Mouse (Mus musculus) cerebellum, adult 9-10 months (tissue): ENCODE results near the gene Anapc4.

Source experiments
- DNase-seq: peaks from one replicate; pipeline ENCODE4 v3.0.0; 2022

Anapc4 gene

DNA sequence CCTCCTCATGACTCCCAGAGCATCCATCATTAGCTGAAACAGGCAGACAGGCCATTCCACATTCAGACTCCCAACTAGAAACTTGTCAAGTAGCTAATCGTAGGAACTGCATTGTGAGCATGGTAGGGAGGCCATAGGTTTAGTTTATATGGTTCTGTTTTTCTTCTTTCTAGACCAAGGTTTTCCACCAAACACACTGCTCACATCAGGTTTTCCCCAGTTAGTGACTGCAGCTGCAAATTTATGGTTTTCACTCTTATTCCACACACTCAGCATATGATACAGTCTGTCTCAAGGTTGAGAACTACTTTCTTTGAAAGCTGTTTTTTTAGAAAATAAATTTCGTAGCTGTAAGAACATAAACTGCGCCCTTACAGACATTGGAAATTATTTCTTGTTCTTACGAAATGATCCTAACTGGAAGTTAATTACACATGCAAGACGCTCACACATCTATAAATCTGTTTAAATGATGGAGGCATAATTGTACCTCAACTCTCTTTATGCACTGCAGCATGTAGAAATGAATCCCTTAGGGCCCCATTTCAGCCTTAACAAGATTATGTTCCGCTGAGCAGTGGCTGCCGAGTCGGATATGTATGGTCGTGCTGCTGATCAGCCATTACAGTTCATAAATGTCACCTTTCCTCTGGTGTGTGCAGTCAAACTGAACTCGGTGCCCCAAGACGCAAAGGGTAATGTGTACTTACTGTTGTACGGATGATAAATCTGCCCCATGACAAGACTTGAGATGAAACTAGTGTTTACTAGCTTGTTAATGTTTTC, 35.3 kb downstream of the Anapc4 start:
- no peak for DNase-seq

DNA sequence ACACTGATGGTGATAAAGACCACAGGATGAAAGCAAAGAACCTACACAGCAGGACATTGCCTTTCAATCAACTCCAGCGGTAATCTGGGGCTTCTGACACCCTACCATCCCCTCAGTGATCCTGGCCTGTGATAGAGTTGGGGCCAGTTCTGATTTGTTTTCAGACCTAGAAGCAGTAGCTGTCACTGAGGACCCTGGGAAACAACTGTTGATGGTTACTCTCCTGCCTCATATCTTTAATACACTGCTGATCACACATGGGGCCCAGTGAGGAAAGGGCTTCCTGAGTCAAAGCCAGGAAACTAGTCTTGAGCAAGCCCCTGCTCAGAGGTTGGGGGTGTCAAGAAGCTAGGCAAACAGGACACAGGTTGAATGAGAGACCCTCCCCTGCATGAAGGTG, 37.6 kb downstream of the Anapc4 start:
- DNase-seq: no peak

DNA sequence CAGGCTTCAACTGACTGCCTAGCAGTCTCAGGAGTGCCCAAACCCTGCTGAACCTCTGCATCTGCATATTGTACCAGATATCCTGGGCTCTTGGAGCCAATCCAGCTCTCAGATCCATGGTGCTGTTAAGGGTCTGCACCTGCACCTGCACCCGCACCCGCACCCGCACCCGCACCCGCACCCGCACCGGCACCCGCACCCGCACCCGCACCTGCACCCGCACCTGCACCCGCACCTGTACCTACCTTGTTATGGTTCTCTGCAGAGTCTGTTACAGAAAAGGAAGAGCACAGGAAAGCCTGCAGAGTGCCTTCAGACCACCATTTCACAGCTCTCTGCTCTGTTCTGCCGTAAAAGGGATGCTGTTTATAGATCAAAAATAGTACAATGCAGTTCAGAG, 38.2 kb downstream of the Anapc4 start:
- no peak for DNase-seq

DNA sequence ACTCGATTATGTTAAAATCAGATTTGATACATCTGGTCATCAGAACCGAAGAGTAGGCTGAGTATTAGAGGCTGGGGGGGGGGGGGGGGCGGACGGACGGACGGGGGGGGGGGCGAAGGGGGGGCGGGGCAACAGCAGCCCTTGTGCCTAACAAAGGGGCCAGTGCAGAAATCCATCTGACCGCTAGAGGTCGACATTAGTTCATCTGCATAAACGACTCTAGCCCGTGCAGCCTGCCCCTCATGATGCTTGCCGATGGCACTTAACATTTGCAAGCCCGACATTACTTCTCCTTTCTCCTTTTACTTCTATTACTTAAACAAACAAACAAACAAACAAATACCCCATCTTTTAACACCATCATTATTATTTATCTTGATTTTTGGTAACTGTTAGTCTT, 45.0 kb downstream of the Anapc4 start:
- DNase-seq: peak; percentile 81

DNA sequence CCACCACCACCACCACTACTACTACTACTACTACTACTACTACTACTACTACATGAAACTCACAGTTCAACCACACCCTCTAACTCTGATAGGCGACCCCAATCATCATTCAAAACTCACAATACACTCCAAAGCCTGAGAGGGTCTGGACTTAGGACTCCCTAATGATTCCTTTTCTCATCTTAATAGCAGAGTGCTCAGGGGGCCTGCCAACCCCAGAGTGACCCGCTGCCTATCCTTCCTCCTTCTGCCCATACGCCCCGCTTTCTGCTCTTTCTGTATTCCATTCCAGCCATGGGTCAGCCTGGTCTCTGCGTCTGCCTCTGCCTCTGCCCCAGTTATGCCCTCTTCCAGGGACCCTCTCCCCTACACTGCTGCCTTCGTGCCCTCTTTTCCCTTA, 46.1 kb downstream of the Anapc4 start:
- no peak for DNase-seq

DNA sequence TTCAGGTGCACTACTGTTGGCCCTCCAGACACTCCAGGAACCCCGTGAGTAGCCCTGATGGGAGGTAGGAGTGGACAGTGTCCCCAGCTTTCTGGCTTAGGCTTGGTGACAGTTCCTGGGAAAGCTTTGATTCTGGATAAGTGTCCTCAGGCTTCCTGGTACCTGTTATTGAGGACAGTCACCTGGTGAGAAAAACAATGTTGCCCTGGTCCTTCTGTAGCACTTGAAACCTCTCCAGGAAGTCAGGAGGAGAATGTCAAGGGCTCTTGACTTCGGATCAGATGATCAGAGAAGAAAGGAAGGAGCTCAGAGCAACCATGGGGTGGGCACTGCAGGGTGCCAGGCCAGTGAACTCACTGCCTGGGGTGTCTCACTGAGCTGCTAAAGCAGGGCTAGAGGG, 48.6 kb downstream of the Anapc4 start:
- DNase-seq: no peak

DNA sequence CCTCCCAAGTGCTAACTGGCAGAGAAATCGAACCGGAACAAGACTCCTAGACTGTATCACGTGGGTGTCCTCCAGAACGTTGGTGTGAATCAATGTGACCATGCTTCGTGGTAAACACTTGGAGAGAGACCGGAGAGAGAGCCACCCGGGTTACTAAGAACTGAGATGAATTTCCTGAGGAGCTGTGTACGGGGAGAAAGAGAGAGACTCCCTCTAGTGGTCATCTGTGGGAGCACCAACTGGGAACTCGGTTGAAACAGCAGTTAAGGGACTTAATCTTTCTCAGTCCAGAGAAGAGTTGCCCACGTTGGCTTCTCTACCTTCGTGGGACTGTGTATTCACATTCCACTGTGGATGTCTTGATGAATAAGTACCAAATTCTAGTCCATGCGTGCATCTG, 53.3 kb downstream of the Anapc4 start:
- peak; percentile 57 for DNase-seq

DNA sequence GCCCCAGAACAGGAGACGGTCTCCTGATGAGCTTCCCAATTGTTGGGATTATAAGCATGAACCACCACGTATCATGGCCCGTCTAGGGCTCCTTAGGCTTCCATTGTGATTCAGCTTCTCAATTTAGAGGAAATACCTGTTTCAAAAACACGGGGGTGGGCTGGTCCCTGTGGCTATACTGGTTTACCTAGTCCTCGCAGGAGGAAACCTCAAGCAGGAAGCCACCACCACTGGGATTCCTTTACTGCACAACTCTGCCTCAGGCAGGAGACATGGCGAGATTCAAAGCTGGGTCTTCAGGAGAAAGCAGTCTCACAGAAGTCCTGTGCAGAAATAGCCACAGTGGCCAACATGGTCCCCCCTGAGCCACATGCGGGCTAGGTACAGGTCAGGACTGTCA, 56.1 kb downstream of the Anapc4 start:
- DNase-seq: no peak

DNA sequence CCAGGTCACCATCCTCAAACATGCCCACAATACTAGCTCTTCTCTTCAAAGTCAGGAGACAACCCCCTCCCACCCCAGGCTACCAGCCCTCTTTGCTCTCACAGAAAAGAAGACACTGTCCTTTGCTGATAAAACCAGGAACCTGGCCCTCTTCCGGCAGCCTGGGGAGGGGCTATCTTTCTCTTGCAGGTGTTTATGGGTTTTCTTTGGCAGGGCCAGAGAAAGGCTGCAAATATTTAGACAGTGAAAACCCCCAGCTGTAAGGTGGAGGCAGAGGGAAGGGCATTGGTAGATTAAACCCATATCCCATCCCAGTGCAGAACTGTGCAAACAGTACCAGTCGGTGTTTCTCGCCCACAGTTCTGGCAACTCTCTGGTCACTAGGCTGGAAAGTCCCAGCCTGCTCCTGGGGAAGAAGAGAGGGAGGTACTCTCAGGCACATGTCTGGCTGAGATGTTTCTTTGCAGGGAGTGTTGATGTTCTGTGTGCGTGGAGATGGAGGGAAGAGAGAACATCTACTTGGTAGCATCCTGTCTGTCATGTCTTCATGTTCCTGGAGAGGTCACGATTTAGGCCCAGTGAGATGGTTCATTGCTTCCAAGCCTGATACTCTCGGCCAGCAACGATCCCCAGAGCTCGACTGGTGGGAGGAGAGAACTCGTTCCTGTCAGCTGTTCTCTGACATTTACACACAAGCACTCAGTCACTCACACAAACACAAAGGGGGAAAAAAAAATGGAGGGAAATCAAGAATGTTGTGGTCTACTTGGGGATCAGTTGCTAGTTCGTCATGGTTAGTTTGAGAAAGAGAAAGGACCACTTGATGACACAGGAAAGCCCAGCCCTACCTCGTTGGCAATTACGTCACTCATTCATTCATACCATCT, 58.4 kb downstream of the Anapc4 start:
- no peak for DNase-seq

DNA sequence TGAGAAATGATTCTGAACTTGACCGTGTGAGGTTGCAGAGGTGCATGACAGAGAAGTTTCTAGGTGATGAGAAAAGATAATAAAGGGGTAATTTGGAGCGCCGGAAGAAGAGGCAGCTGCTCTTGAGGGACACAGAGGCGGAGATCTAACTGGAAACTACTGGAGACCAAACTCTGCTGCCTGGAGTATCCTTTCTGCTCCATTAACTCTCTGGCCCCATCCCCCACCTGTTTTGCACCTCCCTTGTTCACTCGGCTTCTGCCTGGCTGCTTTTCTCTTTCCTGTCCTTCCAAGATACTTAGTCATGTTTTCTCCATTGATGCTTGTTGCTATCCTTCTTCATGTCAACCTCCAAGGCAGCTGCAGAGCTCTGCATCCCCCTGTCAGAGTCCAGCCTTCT, 60.1 kb downstream of the Anapc4 start:
- no peak for DNase-seq

DNA sequence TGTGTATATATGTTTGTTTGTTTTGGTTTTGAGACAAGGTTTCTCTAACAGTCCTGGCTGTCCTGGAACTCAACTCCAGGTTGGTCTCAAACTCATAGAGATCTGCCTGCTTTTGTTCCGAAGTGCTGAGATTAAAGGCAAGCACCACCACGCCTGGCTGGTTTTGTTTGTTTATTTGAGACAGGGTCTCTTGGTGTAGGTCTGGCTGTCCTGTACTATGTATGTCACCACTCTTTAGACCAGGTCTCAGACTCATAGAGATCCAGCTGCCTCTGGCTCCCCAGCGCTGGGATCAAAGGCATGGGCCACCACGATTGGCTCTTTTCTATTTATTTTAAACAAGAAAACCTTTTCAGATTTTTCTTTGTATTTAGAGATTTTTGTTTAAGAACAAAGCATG, 70.4 kb downstream of the Anapc4 start:
- no peak for DNase-seq

DNA sequence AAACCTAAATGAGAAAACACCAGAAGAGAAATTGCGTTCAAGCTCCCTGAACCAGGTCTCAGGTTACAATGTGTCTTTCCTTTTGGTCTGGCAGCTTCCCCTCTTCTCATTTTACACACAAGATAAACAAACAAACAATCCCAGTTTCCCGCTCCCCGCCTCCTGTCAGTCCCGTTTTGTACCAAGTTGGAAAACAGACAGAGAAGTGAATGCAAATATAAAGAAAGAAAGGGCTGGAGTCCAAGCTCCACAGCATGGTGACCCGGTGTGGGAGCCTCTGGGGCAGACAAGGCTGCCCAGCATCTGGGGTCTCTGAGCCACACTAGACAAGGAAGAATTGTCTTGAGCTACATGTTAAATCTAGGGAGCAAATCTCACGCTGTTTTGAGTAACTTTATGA, 70.9 kb downstream of the Anapc4 start:
- no peak for DNase-seq

DNA sequence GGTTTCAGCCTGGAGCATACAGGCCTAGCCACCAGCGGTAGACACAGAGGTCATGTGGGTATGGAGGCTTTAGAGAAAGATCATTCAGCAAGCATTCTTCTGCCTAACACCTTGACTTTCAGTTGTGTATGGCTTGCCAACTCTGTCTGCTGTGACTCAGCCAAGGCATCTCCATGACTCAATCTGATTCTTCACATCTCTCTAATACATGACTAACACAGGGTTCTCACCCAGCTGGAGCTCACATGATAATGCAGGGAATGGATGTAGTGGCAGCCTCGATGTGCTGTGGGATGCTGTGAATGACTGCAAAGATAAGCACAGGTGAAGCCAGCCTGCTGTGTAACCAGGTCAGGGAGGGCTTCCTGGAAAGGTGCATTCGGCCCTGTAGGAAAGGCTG, 74.4 kb downstream of the Anapc4 start:
- no peak for DNase-seq

DNA sequence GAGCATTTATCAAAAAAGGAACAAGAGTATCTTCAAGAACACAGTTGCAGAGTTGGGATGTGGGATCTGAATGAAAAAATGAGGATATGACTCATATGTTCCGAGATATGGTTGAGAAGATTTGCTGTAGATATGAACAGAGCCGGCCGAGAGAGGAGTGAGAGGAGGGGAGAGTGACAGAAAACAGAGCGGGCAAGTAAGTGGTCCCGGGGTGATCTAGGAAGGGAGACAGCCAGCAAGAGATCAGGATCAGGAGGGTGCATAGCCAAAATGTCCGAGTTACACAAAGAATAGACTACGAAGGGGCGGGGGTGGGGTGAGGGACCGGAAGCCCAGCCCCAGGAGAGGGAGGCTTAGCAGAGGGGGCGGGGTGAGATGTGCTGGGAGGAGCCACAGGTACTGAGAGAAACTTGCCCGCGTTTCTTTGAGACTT, 76.4 kb downstream of the Anapc4 start:
- no peak for DNase-seq

DNA sequence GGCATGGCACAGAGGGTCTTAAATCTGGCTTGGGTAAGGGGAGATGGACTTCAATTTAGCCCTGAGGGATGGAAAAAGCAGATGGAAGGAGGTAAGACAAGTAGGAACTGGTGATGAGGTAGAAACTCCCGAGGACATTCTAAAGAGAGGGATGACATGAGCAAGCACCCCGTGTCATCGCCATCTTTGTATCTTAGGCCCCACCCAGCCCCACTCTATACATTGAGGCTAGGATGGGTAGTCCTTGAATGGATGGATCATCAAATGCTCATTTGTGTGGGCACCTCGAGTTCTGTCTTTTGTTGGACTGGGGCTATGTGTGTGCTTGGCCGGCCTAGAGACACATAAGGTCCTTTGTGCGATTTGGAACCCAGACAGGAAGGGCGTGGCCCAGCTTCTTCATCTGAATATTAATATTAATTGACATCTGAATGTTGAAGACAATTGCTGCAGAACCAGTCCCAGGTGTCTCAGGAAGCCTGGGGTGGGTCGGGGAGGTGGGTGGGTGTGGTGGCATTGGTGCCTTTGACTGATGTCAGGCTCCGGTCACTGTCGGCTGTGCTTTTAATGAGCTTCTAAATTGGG, 77.6 kb downstream of the Anapc4 start:
- DNase-seq: no peak

DNA sequence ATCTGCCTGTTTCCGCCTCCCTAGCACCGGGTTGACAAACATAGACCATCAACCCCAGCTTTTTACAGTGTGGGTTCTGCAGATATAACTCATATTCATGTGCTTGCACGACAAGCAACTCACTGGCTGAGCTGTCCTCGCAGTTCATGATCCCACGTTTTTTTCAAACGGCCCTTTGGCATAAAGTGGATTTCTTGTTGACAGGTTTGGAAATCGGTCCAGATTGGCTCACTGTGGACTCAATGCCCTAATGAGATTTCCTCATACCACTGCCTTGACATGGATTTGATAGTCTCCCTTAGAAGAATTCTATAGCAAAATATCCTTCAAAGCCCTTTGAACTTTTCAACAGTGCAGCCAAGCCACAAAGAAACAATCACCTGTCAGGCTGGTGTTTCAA, 79.9 kb downstream of the Anapc4 start:
- DNase-seq: no peak

DNA sequence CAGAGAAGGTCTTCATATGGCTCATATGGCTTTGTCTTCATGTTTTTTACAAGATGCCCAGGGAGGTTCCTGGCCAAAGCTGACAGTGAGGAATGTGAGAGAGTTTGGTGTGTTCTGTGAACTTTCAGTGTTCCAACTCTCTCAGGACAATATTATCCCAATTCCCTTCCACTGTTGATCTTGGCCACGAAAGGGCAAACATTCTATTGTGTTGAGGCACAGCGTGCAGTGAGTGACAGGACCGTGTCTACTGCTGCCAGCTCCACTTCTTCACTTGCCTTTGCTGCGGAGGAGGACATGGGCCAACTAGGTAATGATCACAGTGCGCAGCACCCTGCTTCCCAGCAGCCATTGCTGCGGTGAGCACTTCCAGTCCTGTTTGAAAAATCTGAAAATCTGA, 82.4 kb downstream of the Anapc4 start:
- no peak for DNase-seq
